Mouse (Mus musculus) splenic B cell, adult 2 months (primary cell): Measurements from ENCODE around the gene Ccdc107.

ENCODE experiments used
- DNase-seq: peaks from one replicate; pipeline ENCODE4 v3.0.0-alpha.2; 2011; ENCODE audit warnings: low read depth, low spot score
- H3K27me3 ChIP-seq: 2 replicates; pipeline ENCODE4 v1.6.1; 2012; ENCODE audit warnings: mild to moderate bottlenecking, low read length, moderate library complexity, mixed read lengths; ENCODE audit not compliant: control insufficient read depth, poor library complexity, insufficient read depth, severe bottlenecking
- H3K36me3 ChIP-seq: 2 replicates; pipeline ENCODE4 v1.6.1; 2012; ENCODE audit warnings: mild to moderate bottlenecking, low read length, moderate library complexity, mixed read lengths; ENCODE audit not compliant: control insufficient read depth, poor library complexity, insufficient read depth, severe bottlenecking

Ccdc107 gene

GRCm38 (mm10) chr4:43492821-43493185 lies at the start of gene Ccdc107:
Gene Ccdc107 (plus strand): TSS chr4:43492900.
- DNase-seq, result peak; percentile 98
- Histone ChIP-seq H3K36me3 (no peaks in the 10 kb centered on the region), H3K27me3 (no peaks in the 10 kb centered on the region)

- DNase-seq, result no peak
- Histone ChIP-seq H3K36me3 (peaks cover 8% of the 10 kb centered on the region), H3K27me3 (no peaks in the 10 kb centered on the region)
Measured at GRCm38 (mm10) chr4:43443511-43443910, 49.2 kb upstream of the Ccdc107 start.

- H3K36me3 ChIP-seq, result peaks cover 19% of the 10 kb centered on the region
- DNase-seq, result no peak
- H3K27me3 ChIP-seq, result no peaks in the 10 kb centered on the region
Measured at GRCm38 (mm10) chr4:43447251-43447650, 45.4 kb upstream of the Ccdc107 start.

- Histone ChIP-seq H3K36me3 (peaks cover 20% of the 10 kb centered on the region), H3K27me3 (no peaks in the 10 kb centered on the region)
- DNase-seq, result no peak
Measured at GRCm38 (mm10) chr4:43448554-43448953, 44.1 kb upstream of the Ccdc107 start.

- Histone ChIP-seq H3K36me3 (peaks cover 18% of the 10 kb centered on the region), H3K27me3 (no peaks in the 10 kb centered on the region)
- no peak for DNase-seq
Measured at GRCm38 (mm10) chr4:43452315-43452714, 40.4 kb upstream of the Ccdc107 start.

GRCm38 (mm10) chr4:43453413-43453812 lies 39.3 kb upstream of the Ccdc107 start:
- peak; percentile 56 for DNase-seq
- peaks cover 13% of the 10 kb centered on the region; the same call in 1 of the 2 replicates for H3K36me3 ChIP-seq

GRCm38 (mm10) chr4:43454041-43454836 lies 38.5 kb upstream of the Ccdc107 start, which contains the start of gene Cd72:
Gene Cd72 (minus strand): TSS chr4:43454628.
- Histone ChIP-seq H3K27me3 (no peaks in the 10 kb centered on the region), H3K36me3 (peaks cover 11% of the 10 kb centered on the region; the same call in 1 of the 2 replicates)
- DNase-seq, result peak; percentile 91

More at GRCm38 (mm10) chr4:43453413-43453812, 39.3 kb upstream of the Ccdc107 start:
- no peaks in the 10 kb centered on the region for H3K27me3 ChIP-seq

GRCm38 (mm10) chr4:43456470-43456869 lies 36.2 kb upstream of the Ccdc107 start:
- H3K36me3 ChIP-seq, result peaks cover 1% of the 10 kb centered on the region; the same call in 1 of the 2 replicates
- no peaks in the 10 kb centered on the region for H3K27me3 ChIP-seq
- DNase-seq, result peak; percentile 83

GRCm38 (mm10) chr4:43457124-43457523 lies 35.6 kb upstream of the Ccdc107 start:
- H3K36me3 ChIP-seq, result 0 out of 2 replicates have a peak, but pooled peaks cover 1% of the 10 kb centered on the region
- DNase-seq, result peak; percentile 78
- H3K27me3 ChIP-seq, result no peaks in the 10 kb centered on the region

GRCm38 (mm10) chr4:43463102-43463501 lies 29.6 kb upstream of the Ccdc107 start:
- no peaks in the 10 kb centered on the region for H3K36me3 ChIP-seq
- DNase-seq, result no peak
- H3K27me3 ChIP-seq, result no peaks in the 10 kb centered on the region

- Histone ChIP-seq H3K27me3 (no peaks in the 10 kb centered on the region), H3K36me3 (no peaks in the 10 kb centered on the region)
- peak; percentile 47 for DNase-seq
Measured at GRCm38 (mm10) chr4:43465935-43466334, 26.8 kb upstream of the Ccdc107 start.

- Histone ChIP-seq H3K36me3 (no peaks in the 10 kb centered on the region), H3K27me3 (no peaks in the 10 kb centered on the region)
- DNase-seq, result peak; percentile 73
Measured at GRCm38 (mm10) chr4:43466872-43467271, 25.8 kb upstream of the Ccdc107 start.

- DNase-seq, result peak; percentile 66
- H3K27me3 ChIP-seq, result no peaks in the 10 kb centered on the region
Measured at GRCm38 (mm10) chr4:43470301-43470700, 22.4 kb upstream of the Ccdc107 start.

GRCm38 (mm10) chr4:43473636-43474035 lies 19.1 kb upstream of the Ccdc107 start:
- no peaks in the 10 kb centered on the region for H3K27me3 ChIP-seq
- peak; percentile 74 for DNase-seq
- H3K36me3 ChIP-seq, result no peaks in the 10 kb centered on the region

More at GRCm38 (mm10) chr4:43470301-43470700, 22.4 kb upstream of the Ccdc107 start:
- H3K36me3 ChIP-seq, result no peaks in the 10 kb centered on the region

GRCm38 (mm10) chr4:43476604-43477003 lies 16.1 kb upstream of the Ccdc107 start:
- DNase-seq, result peak; percentile 79
- Histone ChIP-seq H3K36me3 (no peaks in the 10 kb centered on the region), H3K27me3 (no peaks in the 10 kb centered on the region)
